Mouse (Mus musculus) heart, postnatal 14 days (tissue): Measurements from ENCODE around the gene Fbxl20. TPM values are rescaled to one million over a fixed set of nuclear protein-coding genes. Genes with fewer than 3 reads are reported as not detected.
"Not testable (repeated sequence)": the region's sequence is repeated elsewhere in the genome, so short reads cannot be mapped to it uniquely, and the experiment has no call there.

Experiments
- DNase-seq, 2 experiments: peaks; one replicate each; pipeline ENCODE4 v3.0.0; 2021 to 2022
- intact Hi-C: fragments of 180-260 bp; cut with DNase I; formaldehyde crosslinking; loops from one replicate; pipeline ENCODE4 v1.15.1; 2025
- long read RNA-seq, 2 experiments: library from polyadenylated mRNA; stranded (forward); transcript quantifications; one replicate each; pipeline ENCODE4 v2.0.0; 2021
- total RNA-seq, 2 experiments: library from RNA; stranded (reverse); gene quantifications; 2 replicates each; pipeline ENCODE4 v1.2.3; 2021

Gene Fbxl20
- 10 to 100 TPM; 19.7 to 22.4 TPM for total RNA-seq
- long read RNA-seq, experiment 1, full-length matches to known transcripts, result 13 of 21 reads
- long read RNA-seq, experiment 1, partial matches to known transcripts, result 1 of 21 reads
- long read RNA-seq, experiment 1, other reads (novel, unspliced or antisense), result 7 of 21 reads
- long read RNA-seq, experiment 2, full-length matches to known transcripts, result 13 of 21 reads
- long read RNA-seq, experiment 2, partial matches to known transcripts, result 1 of 21 reads
- long read RNA-seq, experiment 2, other reads (novel, unspliced or antisense), result 7 of 21 reads

DNA sequence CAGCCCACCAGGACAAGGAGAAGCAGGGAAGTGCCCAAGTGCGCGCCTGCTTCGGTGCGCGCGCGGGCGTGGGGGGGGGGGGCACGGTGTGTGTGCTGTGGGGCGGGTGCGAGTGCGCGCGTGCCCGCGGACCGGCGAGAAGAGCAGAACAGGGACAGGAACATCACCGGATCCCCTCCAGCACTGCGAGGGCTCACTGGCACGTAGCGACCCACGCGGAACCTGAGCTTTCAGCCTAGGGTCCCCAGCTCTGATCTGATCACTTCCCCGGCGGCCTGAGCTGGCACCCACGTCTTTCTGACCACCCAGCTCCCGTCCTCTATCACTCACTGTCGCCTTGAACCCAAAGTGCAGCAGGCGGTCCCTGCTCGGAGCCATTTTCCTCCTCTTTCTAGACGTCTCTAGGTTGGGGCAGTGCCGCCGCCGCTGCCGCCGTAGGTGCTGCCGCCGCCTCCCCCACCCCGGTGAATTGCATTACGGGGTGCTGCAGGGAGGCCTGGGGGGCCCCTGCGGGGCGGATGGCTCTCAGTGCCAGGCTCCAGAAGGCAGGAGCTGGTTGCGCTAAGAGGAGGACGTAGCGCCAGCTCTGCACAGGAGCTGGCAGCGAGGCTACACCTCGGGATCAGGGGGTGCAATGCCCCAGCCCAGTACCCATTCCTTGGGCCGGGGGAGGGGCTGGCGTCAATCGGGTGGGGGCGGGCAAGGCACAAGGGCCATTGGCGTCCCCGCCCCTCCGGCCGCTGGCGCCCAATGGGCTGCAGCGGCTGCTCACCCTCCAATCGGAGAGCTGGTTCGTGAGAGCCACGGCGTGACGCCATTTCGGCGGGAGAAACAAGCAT is at the start of gene Fbxl20:
TSS of gene Fbxl20 (minus strand) at position 618 of the 839 bp plus-strand sequence.
- intact Hi-C loops, result loop anchor here (2.0 to 5.0 kb wide), 3 partner anchors 35 to 118 kb away; no protein-coding TSS in a partner anchor
- peak; percentile 93 to 94 for DNase-seq

DNA sequence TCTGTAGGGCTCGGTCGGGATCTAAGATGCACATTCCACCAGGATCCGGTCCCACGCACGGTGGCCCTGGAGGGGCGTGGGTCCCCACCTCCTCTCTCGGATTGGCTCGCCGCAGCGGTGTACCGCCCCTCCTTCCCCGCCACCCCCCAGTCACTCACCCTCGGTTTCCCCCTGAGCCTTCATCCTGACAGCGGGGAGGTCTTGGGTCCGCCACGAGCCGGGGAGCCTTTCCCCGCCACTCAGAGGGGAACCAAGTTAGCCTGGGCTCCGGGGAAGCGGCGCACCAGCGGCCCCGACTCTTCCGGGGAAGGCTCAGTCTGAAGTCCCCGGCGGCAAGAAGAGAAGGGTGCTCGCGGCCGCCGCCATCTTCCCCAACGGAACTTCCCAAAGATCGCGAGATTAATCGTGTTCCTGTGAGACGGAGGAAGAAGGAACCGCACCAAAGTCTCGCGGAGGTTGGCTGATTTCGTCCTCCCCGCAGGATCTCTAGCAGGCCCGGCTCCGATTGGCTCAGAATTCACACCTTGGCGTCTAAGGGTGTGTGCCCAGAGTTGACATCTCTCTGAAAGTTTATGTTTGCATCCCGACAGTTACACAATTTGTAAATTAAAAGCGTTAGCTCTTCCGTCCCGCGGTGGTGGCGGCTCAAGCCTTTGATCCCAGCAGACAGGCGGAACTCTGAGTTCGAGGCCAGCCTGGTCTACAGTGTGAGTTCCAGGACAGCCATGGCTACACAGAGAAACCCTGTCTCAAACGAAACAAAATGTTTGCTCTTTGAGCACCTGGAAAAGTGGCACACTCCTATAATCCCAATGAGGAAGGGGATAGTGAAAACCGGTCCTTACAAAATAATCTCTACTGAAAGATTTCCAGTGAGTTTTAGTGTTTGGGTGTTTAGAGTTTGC is 43.0 kb upstream of the Fbxl20 start, which contains the start of gene Med1:
TSS of gene Med1 (minus strand) at position 393 of the 905 bp plus-strand sequence.
- DNase-seq, result peak; percentile 87 to 93
- intact Hi-C loops, result no loop called here

DNA sequence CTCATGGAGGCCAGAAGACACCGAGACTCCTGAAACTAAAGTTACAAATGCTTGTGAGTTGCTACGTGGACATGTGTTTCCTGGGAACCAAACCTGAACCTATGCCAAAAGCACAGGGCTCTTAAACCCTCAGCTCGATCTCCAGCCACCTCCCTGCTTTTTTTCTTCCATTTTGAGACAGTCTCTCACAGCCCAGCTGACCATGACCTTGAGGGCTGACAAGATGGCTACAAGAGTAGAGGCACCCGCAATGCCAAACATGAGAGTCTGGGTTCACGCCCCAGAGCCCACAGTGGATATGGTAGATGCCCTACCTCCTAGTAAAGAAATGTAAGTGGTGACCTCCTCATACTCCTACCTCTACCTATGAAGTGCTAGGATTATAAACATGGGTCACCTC is 40.6 kb upstream of the Fbxl20 start:
- intact Hi-C loops, result no loop called here
- no peak for DNase-seq

DNA sequence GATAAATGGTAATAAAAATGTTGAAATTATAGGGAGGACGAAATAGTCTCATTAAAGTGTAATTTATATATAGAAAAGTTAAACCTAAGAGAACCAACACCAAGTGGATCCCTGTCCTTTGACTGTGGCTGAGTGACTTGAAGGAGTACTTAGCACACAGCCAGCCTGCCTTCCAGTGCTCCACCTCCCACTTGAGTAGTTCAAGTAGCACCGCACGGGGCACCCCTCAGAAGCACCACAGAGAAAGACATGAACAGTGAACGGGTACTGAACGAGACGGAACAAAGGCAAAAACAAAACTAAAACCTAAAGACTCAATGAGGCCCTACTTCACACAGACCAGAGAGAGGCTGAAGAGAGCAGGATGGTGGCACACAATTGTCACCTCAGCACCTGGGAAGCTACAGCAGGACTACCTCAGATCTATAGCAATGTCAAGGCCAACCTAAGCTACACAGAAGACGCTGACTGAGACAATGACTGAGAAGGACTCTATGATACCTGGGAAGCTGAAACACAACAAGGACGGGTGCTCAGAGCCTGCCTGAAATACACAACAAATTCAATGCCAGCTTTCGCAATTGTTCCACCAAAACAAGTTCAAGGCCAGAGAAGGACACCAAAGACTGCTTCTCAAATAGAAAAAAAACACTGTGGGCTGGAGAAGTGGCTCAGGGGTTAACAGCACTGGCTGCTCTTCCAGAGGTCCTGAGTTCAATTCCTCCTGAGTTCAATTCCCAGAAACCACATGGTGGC is 37.6 kb upstream of the Fbxl20 start:
- no peak for DNase-seq
- intact Hi-C loops, result no loop called here

DNA sequence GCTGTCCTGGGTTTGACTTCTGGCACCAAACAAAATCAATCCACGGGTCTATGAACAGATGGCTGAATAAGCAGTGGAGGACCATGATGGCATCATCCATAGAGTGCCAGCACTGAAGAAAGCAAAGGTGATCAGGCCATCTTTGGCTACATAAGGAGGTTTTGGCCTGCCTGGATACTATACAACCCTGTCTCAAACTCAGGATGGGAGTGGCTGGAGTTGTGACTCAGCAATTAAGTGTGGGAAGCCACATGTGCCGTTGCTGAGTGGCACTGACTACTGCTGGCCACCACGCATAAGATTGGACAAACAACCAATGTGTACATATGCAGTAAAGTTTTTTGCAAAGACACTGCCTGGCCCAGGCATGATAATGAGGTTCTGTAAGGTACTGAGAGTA is 31.9 kb upstream of the Fbxl20 start:
- DNase-seq, intact Hi-C loops: not testable (repeated sequence)

DNA sequence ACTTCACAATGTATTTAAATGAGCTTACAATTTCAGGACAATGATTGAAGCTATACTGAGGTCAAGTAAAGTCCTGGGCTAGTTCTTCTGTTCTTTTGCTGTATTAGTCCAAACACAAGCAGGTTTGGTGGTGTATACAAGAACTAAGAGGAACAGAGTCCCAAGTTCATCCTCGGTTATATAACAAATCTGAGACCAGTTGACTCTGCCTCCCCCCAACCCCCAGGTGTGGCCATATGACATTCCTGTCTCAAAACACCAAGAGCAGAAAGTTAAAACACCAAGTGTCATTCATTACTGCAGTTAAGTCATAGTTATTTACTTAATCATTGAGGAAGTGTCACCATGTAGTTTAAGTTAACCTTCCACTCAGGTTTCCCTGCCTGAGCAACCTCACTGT is 18.2 kb upstream of the Fbxl20 start:
- intact Hi-C loops, result no loop called here
- no peak for DNase-seq

DNA sequence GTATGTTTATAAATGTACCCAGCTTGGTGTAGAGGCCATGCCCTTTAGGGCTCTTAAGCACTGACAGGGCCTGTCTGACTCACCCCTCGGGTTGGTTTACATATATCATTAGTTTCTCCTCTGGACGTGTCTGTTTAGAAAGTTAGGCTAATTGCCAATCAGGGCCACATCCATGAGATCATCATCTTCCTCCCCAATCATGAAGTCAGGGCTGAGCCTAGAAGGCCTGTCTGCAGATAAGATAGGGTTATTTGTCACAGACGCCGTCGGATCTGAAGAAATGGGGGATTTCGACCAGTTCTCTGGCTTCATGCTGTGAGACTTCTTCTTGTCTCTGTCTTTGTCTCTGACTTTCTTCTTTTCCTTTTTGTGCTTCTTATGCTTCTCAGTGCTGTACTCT is 4.9 kb upstream of the Fbxl20 start:
- intact Hi-C loops, result loop anchor here (5.0 kb wide), 1 partner anchor 77 kb away; no protein-coding TSS in a partner anchor
- no peak for DNase-seq

DNA sequence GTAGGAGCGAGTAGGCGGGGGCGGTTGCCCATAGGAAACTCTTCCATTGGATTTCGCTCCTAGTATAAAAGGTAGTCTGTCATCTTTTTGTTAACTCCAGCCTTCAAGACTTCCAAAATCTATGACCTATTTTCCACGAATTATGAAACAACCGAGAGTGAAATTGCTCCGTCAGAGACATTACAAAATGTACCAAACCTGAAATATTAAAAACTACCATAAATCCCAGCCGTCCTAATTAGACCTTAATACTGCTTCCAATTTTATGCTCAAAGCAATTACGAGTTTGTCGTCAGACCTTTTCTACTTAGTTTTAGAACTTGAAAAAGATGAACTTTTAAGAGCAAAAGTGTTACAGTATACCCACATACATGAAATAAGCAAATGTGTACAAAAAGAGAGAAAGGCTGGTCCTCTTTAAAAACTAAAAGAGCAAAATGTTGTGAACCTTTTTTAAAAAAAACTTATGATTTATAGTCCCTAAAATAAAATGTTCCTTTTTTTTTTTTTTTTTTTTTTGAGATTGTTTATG is 488 bp upstream of the Fbxl20 start:
- intact Hi-C loops, result loop anchor here (2.0 to 5.0 kb wide), 2 partner anchors 36 to 63 kb away; no protein-coding TSS in a partner anchor

DNA sequence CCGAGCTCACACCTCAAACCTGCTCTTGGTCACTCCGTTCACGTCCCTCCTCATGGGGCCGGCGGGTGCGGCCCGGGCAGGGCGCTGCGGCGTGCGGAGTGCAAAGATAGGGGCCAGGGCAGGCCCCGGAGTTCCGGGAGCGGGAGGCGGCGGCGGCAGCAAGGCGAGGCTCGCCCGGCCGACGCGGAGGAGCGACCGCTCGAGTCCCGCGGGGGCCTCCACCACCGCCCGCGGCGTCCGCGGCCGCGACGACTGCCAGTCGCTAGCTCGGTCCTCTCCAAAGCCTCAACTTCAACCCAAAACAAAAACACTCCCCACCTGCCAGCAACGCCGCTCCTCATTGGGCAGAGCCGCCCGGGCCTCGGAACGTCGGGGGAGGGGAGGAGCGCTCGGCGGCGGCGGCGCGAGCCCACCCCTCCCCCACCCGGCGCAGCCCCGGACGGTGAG is 876 bp downstream of the Fbxl20 start:
- peak; percentile 94 to 95 for DNase-seq
- intact Hi-C loops, result loop anchor here (5.0 kb wide), 1 partner anchor 117 kb away; no protein-coding TSS in a partner anchor

More for the DNA sequence above, 488 bp upstream of the Fbxl20 start:
- no peak for DNase-seq

DNA sequence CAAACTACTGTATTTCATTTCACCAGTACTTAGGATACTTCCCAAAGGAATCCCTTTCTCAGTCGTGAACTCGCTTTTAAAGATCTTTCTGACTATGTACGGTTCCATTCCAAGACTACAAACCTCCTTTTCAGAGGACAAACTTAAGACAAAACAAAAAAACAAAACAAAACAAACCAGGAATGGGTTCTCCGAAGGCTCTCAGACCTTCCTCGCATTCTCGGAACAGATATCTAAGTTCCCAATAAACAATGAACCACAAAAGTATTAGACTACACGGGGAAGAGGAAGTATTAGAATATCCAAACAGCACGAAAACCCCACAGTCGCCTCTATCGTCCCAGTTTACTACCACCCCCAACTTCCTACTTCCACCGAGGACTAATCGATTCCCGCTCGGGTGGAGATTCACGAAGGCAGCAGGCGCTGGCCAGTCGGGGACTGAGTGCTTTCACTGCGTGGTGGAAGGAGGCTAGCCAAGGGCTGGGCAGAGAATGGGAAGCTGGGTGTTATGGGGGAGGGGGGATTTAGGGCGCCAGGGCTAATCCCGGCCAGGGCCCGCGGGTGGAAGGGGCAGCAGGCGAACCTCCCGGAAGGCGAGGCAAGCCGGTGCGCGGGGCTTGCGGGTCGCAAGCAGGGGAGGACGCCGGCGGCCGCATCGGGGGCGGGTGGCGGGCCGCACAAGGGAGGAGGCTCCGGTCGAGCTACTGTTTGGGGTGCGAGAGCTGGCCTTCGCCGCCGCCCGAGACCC is 1.5 kb downstream of the Fbxl20 start:
- intact Hi-C loops, result loop anchor here (5.0 kb wide), 1 partner anchor 116 kb away; no protein-coding TSS in a partner anchor
- peak; percentile 47 to 57 for DNase-seq

DNA sequence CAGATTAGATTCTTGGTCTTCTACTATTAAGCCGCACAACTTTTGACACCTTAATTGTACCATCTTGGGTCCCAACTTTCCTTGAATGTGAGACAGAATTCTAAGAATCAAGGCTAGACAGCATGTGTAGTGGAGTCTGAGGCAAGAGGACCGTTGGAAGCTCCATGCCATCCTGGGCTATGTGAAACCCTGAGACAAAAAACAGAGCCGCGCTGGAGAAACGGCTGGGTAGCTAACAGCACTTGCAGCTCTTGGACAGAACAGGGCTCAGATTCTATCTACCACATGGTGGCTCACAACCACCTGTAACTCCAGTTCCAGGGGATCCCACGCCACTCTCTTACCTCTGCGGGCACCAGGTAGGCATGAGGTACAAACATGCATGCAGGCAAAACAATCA is 4.3 kb downstream of the Fbxl20 start:
- intact Hi-C loops, result loop anchor here (5.0 kb wide), 1 partner anchor 114 kb away; no protein-coding TSS in a partner anchor

DNA sequence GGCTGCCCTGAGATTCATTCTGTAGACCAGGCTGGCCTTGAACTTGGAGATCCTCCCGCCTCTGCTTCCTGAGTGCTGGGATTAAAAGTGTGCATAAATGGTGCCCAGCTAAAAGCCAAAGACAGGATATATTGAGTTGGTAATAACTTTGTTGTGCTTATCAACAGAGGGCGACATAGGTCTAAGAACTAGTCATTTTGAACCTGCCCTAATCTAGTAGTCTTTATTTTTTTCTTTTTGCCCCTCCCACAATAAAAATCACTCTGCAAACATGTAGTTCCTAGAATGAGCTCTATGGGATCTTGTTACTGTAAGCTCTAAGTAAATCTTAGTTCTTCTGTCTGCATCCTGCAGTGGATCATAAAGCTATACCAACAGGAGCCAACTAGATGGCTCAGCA is 7.7 kb downstream of the Fbxl20 start:
- no peak for DNase-seq
- intact Hi-C loops, result no loop called here

More for the DNA sequence above, 4.3 kb downstream of the Fbxl20 start:
- no peak for DNase-seq

DNA sequence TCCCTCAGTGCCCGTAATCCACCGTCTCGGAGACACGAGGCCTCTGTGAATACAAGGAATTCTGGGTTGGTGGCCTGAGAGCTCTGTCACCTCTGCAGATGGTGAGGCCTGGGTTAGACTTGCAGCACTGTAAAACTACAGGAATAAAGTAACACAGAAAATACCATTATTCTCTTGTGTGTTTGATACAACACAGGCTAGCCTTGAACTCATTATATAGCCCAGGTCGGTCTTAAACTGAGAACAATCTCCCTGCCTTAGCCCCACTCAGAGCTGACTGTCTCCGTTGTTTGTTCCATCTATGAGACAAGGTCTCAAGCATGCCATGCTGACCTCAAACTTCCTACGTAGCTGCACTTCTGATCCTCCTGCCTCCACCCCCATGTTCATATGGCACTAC is 11.3 kb downstream of the Fbxl20 start:
- intact Hi-C loops, result no loop called here

DNA sequence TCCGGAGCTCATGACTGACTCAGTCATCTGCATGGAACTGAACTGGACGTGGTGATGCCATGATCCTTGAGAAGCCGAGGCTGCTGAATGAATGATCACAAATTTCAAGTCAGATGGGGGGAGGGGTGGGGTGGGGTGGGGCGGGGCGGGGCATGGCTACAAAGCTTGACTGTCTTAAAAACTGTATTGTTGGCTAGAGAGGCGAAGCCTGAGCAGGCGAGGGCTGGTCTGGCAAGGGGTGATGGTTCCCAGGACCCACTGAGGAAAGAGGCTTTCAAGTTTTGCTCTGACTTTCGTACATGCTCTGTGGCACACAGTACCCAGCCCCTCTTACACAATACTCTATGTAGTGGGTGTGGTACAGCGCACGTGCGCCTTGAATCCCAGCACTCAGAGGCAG is 12.4 kb downstream of the Fbxl20 start:
- intact Hi-C loops, result no loop called here
- DNase-seq, result no peak

More for the DNA sequence above, 11.3 kb downstream of the Fbxl20 start:
- DNase-seq, result no peak

DNA sequence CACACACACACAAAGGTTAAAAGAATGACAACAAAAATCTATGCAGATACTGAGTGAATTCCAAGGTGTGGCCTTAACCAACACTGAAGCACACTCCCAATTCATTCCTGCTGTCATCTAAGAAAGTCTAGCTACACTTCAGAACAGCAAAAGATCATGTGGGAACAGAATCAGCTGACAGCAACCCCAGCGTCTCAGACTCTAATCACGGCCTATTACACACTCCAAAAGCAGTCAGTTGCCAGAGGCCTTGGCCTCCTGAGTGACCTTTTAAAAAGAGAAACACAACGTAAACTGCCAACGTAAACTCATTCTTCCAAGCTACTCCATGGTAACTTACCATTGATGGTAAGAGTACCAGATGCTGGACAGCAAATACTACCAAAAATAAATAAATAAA is 15.3 kb downstream of the Fbxl20 start:
- intact Hi-C loops, result no loop called here
- no peak for DNase-seq

DNA sequence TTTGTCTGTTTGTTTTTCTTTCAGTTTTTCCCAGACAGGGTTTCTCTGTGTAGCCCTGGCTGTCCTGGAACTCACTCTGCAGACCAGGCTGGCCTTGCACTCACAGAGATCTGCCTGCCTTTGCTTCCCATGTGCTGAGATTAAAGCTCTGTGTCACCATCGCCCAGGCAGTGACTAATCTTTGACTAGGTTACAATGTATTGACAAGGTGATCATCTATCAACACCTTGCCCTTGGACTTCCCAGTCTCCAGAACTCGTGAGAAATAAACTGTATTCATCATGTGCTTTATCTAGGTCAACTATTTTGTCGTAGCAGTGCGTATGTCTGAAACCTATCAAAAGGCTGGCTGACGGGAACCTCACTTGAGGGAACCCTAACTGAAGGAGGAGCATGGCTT is 26.8 kb downstream of the Fbxl20 start:
- intact Hi-C loops, result no loop called here
- no peak for DNase-seq

DNA sequence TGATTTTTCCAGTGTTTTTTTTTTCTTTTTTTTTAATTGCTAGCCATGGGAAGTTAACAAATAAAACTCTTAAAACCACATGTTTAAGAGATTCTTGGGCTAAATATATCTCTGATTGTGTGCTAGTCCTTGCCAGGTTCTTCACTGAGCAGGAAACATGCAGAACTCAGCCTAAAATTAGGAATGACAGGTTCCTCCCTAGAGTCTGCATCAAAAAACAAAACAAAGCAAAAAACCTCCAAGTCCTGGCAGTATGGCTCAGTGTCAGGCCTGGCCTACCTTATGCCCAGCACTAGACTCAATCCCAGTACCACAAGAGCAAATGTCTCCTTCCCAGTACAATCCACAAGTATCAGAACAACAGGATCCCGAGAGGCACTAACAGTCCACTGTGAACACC is 35.8 kb downstream of the Fbxl20 start:
- peak in 1 of 2 experiments; percentile 12 for DNase-seq
- intact Hi-C loops, result loop anchor here (2.0 kb wide), 1 partner anchor 36 kb away; the partner anchor contains the start of gene Fbxl20

DNA sequence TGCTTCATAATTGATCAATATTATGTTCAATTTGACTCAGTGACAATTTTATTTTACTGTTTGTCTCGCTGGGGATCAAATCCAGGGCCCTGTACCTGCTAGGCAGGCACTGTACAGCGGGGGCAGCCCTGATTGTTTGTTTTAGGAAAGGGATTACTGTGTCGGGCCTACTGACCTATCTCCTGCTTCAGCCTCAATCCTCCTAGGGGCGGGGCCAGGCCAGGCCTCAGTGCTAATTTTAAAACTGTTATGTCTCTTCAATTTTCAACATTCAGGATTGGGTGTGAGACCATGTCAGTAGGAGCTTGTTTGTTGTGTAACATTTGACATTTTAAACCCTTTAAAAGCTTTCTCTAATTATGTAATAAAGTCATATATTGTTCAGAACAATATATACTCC is 36.7 kb downstream of the Fbxl20 start:
- intact Hi-C loops, result no loop called here
- DNase-seq, result no peak
